Mouse (Mus musculus) myocyte (in vitro differentiated cells): Measurements from ENCODE around the gene Sphk1. TPM values are rescaled to one million over a fixed set of nuclear protein-coding genes. Genes with fewer than 3 reads are reported as not detected.

Experiments used
- H3K27me3 ChIP-seq: one replicate; pipeline ENCODE4 v1.6.1; 2011; ENCODE audit not compliant: control insufficient read depth, insufficient read depth, insufficient read length
- H3K36me3 ChIP-seq: one replicate; pipeline ENCODE4 v1.6.1; 2011; ENCODE audit not compliant: control insufficient read depth, insufficient read depth
- H3K4me2 ChIP-seq: one replicate; pipeline ENCODE4 v1.6.1; 2011; ENCODE audit warnings: low read depth, control low read depth
- H3K4me3 ChIP-seq: one replicate; pipeline ENCODE4 v1.5.1; 2011; ENCODE audit warnings: mild to moderate bottlenecking, control low read depth, moderate library complexity
- H3K79me2 ChIP-seq: one replicate; pipeline ENCODE4 v1.6.1; 2011; ENCODE audit not compliant: control insufficient read depth, insufficient read depth
- H3ac ChIP-seq: one replicate; pipeline ENCODE4 v1.6.1; 2011; ENCODE audit not compliant: control insufficient read depth, insufficient read length
- CEBPB ChIP-seq: IDR thresholded peaks from 2 replicates; pipeline ENCODE4 v1.6.1; 2011; ENCODE audit warnings: mild to moderate bottlenecking, moderate library complexity; ENCODE audit not compliant: poor library complexity, insufficient read depth, severe bottlenecking
- E2F4 ChIP-seq: IDR thresholded peaks from one replicate; pipeline ENCODE4 v1.6.1; 2011; ENCODE audit warnings: mild to moderate bottlenecking, control low read depth, moderate library complexity; ENCODE audit not compliant: insufficient read depth
- MAX ChIP-seq: IDR thresholded peaks from one replicate; pipeline ENCODE4 v1.6.1; 2011; ENCODE audit warnings: low read depth, mild to moderate bottlenecking, control low read depth
- MYOD1 ChIP-seq, 3 experiments: IDR thresholded peaks; one replicate each; pipeline ENCODE4 v1.6.1; 2011; ENCODE audit warnings: control low read depth in 2 of 3, low read depth in 2 of 3, mild to moderate bottlenecking in 2 of 3, moderate library complexity in 1 of 3; ENCODE audit not compliant: insufficient read length in 2 of 3, control insufficient read depth in 1 of 3
- MYOG ChIP-seq, 3 experiments: IDR thresholded peaks; one replicate each; pipeline ENCODE4 v1.6.1; 2011; ENCODE audit warnings: control low read depth in 2 of 3, low read depth in 2 of 3, mild to moderate bottlenecking in 2 of 3; ENCODE audit not compliant: insufficient read length in 2 of 3, control insufficient read depth in 1 of 3, insufficient read depth in 1 of 3
- POLR2A ChIP-seq: IDR thresholded peaks from one replicate; pipeline ENCODE4 v1.6.1; 2011; ENCODE audit warnings: low read depth, mild to moderate bottlenecking, control low read depth, moderate library complexity; ENCODE audit not compliant: insufficient read length
- POLR2AphosphoS2 ChIP-seq: IDR thresholded peaks from one replicate; pipeline ENCODE4 v1.6.1; 2011; ENCODE audit warnings: low read depth, control low read depth; ENCODE audit not compliant: insufficient read length
- REST ChIP-seq: IDR thresholded peaks from one replicate; pipeline ENCODE4 v1.6.1; 2011; ENCODE audit warnings: mild to moderate bottlenecking, control low read depth, moderate library complexity; ENCODE audit not compliant: insufficient read depth, insufficient read length
- SRF ChIP-seq: IDR thresholded peaks from one replicate; pipeline ENCODE4 v1.6.1; 2011; ENCODE audit warnings: low read depth; ENCODE audit not compliant: control insufficient read depth, insufficient read length
- TCF12 ChIP-seq: IDR thresholded peaks from one replicate; pipeline ENCODE4 v1.6.1; 2011; ENCODE audit warnings: mild to moderate bottlenecking, control low read depth; ENCODE audit not compliant: poor library complexity, insufficient read depth, severe bottlenecking
- TCF3 ChIP-seq: IDR thresholded peaks from one replicate; pipeline ENCODE4 v1.6.1; 2011; ENCODE audit warnings: low read depth, control low read depth; ENCODE audit not compliant: insufficient read length
- USF1 ChIP-seq: IDR thresholded peaks from one replicate; pipeline ENCODE4 v1.6.1; 2011; ENCODE audit warnings: low read depth, mild to moderate bottlenecking, control low read depth, moderate library complexity
- polyA plus RNA-seq: library from polyadenylated mRNA; unstranded; fragments of >200 nt; fragmentation: generic; extraction: Trizol; gene quantifications from one replicate; pipeline ENCODE4 v1.2.1, GENCODE M21; 2012; ENCODE audit warnings: missing spikeins

Gene Sphk1
- polyA plus RNA-seq, 1 experiment = 24.5 TPM

- H3K79me2 ChIP-seq = peaks cover 15% of the 10 kb centered on the region
- H3K36me3 ChIP-seq = no peaks in the 10 kb centered on the region
- no peak overlapping the region for H3ac ChIP-seq
- H3K4me3 ChIP-seq = no peak overlapping the region
- no peak for TF ChIP-seq REST
- TF ChIP-seq USF1 = no peak
- TF ChIP-seq SRF = no peak
- no peak for TF ChIP-seq CEBPB
- no peak for TF ChIP-seq POLR2AphosphoS2
- TF ChIP-seq TCF12 = no peak
- TF ChIP-seq E2F4 = no peak
- H3K27me3 ChIP-seq = no peaks in the 10 kb centered on the region
- no peak overlapping the region for H3K4me2 ChIP-seq
These were observed 25.6 kb downstream of the Sphk1 start for GRCm38 (mm10) chr11:116556308-116556707.

GRCm38 (mm10) chr11:116565283-116566041 is 34.7 kb downstream of the Sphk1 start:
- no peak overlapping the region for H3ac ChIP-seq
- no peaks in the 10 kb centered on the region for H3K36me3 ChIP-seq
- H3K27me3 ChIP-seq = no peaks in the 10 kb centered on the region
- H3K4me3 ChIP-seq = no peak overlapping the region
- no peak overlapping the region for H3K4me2 ChIP-seq
- TF ChIP-seq E2F4 (no peak), TCF3 (no peak)
- peaks cover 71% of the 10 kb centered on the region for H3K79me2 ChIP-seq

DNA sequence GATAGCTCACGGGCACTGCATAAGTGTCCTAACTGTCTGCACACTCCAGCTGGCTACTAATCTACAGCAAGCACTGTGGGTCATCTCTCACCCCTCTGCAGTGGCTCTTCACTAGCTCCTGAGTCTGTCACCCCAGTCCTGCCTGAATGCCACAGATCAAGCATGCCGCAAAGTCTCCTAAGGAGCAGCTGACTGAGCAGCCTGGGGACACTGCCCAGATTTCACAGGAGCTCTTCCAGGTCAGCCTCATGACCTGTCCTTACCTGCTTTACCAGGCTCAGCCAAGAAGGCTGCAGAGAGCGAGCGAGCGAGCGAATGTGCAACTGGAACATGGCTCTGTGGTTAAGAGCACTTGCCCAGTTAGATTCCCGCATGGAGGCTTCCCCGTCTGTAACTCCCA is 36.8 kb downstream of the Sphk1 start:
- Histone ChIP-seq H3K79me2 (peaks cover 86% of the 10 kb centered on the region), H3K4me2 (no peak overlapping the region), H3K4me3 (no peak overlapping the region), H3K36me3 (no peaks in the 10 kb centered on the region), H3K27me3 (no peaks in the 10 kb centered on the region), H3ac (no peak overlapping the region)
- no peak for TF ChIP-seq E2F4
- TF ChIP-seq TCF12 = no peak
- TF ChIP-seq MYOD1 (IDR thresholded peaks at IDR 0.05; ENCODE audit: control insufficient read depth in 1 of 3, insufficient read length in 2 of 3, low read depth in 2 of 3) = no peak
- TF ChIP-seq POLR2A = no peak
- no peak for TF ChIP-seq CEBPB

- TF ChIP-seq POLR2A (no peak), SRF (no peak), MAX (no peak), POLR2AphosphoS2 (no peak), E2F4 (no peak), TCF12 (no peak), CEBPB (no peak), TCF3 (no peak), MYOG (IDR thresholded peaks at IDR 0.05; ENCODE audit: control insufficient read depth in 1 of 3, insufficient read depth in 1 of 3, insufficient read length in 2 of 3, low read depth in 2 of 3) (no peak), MYOD1 (IDR thresholded peaks at IDR 0.05; ENCODE audit: control insufficient read depth in 1 of 3, insufficient read length in 2 of 3, low read depth in 2 of 3) (no peak)
- no peak overlapping the region for H3K4me2 ChIP-seq
These were observed 40.1 kb downstream of the Sphk1 start for GRCm38 (mm10) chr11:116570821-116571220.

GRCm38 (mm10) chr11:116571767-116572679 is 41.3 kb downstream of the Sphk1 start:
- Histone ChIP-seq H3K4me3 (no peak overlapping the region), H3K27me3 (no peaks in the 10 kb centered on the region), H3K36me3 (no peaks in the 10 kb centered on the region), H3K79me2 (peaks cover 85% of the 10 kb centered on the region), H3K4me2 (no peak overlapping the region), H3ac (no peak overlapping the region)
- TF ChIP-seq SRF = no peak
- TF ChIP-seq POLR2A = no peak
- no peak for TF ChIP-seq MAX
- no peak for TF ChIP-seq MYOG (IDR thresholded peaks at IDR 0.05; ENCODE audit: control insufficient read depth in 1 of 3, insufficient read depth in 1 of 3, insufficient read length in 2 of 3, low read depth in 2 of 3)
- TF ChIP-seq POLR2AphosphoS2 = no peak
- TF ChIP-seq REST = no peak
- TF ChIP-seq USF1 = no peak
- TF ChIP-seq CEBPB = no peak
- no peak for TF ChIP-seq TCF3
- TF ChIP-seq TCF12 = no peak

More at GRCm38 (mm10) chr11:116570821-116571220, 40.1 kb downstream of the Sphk1 start:
- no peak overlapping the region for H3K4me3 ChIP-seq
- H3K79me2 ChIP-seq = peaks cover 85% of the 10 kb centered on the region
- H3K36me3 ChIP-seq = no peaks in the 10 kb centered on the region
- no peak overlapping the region for H3ac ChIP-seq
- no peaks in the 10 kb centered on the region for H3K27me3 ChIP-seq
